Mouse (Mus musculus): ENCODE measurements around the gene Zmat3. TPM values are rescaled to one million over a fixed set of nuclear protein-coding genes. Genes with fewer than 3 reads are reported as not detected.
A peak's percentile ranks its signal among the peaks of the same experiment; 100 is the strongest.

The Zmat3 gene
- polyA plus RNA-seq, 1 experiment from 2014 or later, result 8.2 TPM

- H3K4me1 ChIP-seq (replicated peaks), result no peaks in the 10 kb centered on the region
- ATAC-seq (ENCODE audit: low FRiP score), result peak; percentile 16; the same call in 1 of the 2 replicates
- 69% methylated on average over 15 of the region's 15 CpGs for WGBS
Observed at GRCm38 (mm10) chr3:32317901-32318416, 47.9 kb downstream of the Zmat3 start.

GRCm38 (mm10) chr3:32317165-32317900 lies 48.5 kb downstream of the Zmat3 start:
- H3K4me3 ChIP-seq, result no peak overlapping the region
- H3K36me3 ChIP-seq, result no peaks in the 10 kb centered on the region
- H3K27me3 ChIP-seq, result 0 out of 2 replicates have a peak, but pooled peaks cover 3% of the 10 kb centered on the region
- 25% methylated on average over 12 of the region's 12 CpGs for WGBS
- H3K9ac ChIP-seq, result no peak overlapping the region
- H3K4me1 ChIP-seq (replicated peaks), result no peaks in the 10 kb centered on the region
- ATAC-seq (ENCODE audit: low FRiP score), result peak; percentile 84
- no peaks in the 10 kb centered on the region for H3K9me3 ChIP-seq
- H3K27ac ChIP-seq, result no peak overlapping the region
- H3K4me2 ChIP-seq, result peak overlapping the region; percentile 13; the same call in 1 of the 2 replicates

More at GRCm38 (mm10) chr3:32317901-32318416, 47.9 kb downstream of the Zmat3 start:
- H3K9me3 ChIP-seq, result no peaks in the 10 kb centered on the region
- H3K36me3 ChIP-seq, result no peaks in the 10 kb centered on the region
- no peak overlapping the region for H3K9ac ChIP-seq
- no peak overlapping the region for H3K27ac ChIP-seq
- 0 out of 2 replicates have a peak, but pooled peaks cover 3% of the 10 kb centered on the region for H3K27me3 ChIP-seq
- no peak overlapping the region for H3K4me3 ChIP-seq
- no peak overlapping the region for H3K4me2 ChIP-seq

- H3K27me3 ChIP-seq, result 0 out of 2 replicates have a peak, but pooled peaks cover 3% of the 10 kb centered on the region
- no peaks in the 10 kb centered on the region for H3K4me1 ChIP-seq (replicated peaks)
- WGBS, result 92% methylated on average over 4 of the region's 4 CpGs
- no peak overlapping the region for H3K9ac ChIP-seq
- no peaks in the 10 kb centered on the region for H3K36me3 ChIP-seq
- H3K27ac ChIP-seq, result no peak overlapping the region
- H3K9me3 ChIP-seq, result no peaks in the 10 kb centered on the region
- H3K4me3 ChIP-seq, result no peak overlapping the region
- H3K4me2 ChIP-seq, result no peak overlapping the region
- ATAC-seq (ENCODE audit: low FRiP score), result no peak
Observed at GRCm38 (mm10) chr3:32314746-32315145, 51.1 kb downstream of the Zmat3 start.

GRCm38 (mm10) chr3:32304171-32304570 lies 61.6 kb downstream of the Zmat3 start:
- H3K36me3 ChIP-seq, result no peaks in the 10 kb centered on the region
- H3K4me2 ChIP-seq, result no peak overlapping the region
- no peaks in the 10 kb centered on the region for H3K9me3 ChIP-seq
- no peak overlapping the region for H3K27ac ChIP-seq
- H3K4me1 ChIP-seq (replicated peaks), result no peaks in the 10 kb centered on the region
- no peak for ATAC-seq (ENCODE audit: low FRiP score)
- no peak overlapping the region for H3K9ac ChIP-seq
- H3K27me3 ChIP-seq, result no peaks in the 10 kb centered on the region
- no peak overlapping the region for H3K4me3 ChIP-seq
- WGBS, result 38% methylated on average over 1 of the region's 1 CpGs

- Histone ChIP-seq H3K9ac (no peak overlapping the region), H3K36me3 (no peaks in the 10 kb centered on the region), H3K4me3 (no peak overlapping the region), H3K27me3 (no peaks in the 10 kb centered on the region), H3K27ac (no peak overlapping the region), H3K4me2 (no peak overlapping the region), H3K4me1 (replicated peaks) (no peaks in the 10 kb centered on the region), H3K9me3 (no peaks in the 10 kb centered on the region)
- ATAC-seq (ENCODE audit: low FRiP score), result no peak
- WGBS, result 62% methylated on average over 4 of the region's 4 CpGs
Observed at GRCm38 (mm10) chr3:32292001-32292400, 73.8 kb downstream of the Zmat3 start.

Other genes starting within 250 kb of the Zmat3 start
- gene Pik3ca, start 31.7 kb upstream of the Zmat3 start, polyA plus RNA-seq (2015; fragmentation: Nextera tagmentation; extraction: Ambion mirVana), result 14.2 and 14.7 TPM in 2 replicates
- gene Kcnmb3, start 126.2 kb upstream of the Zmat3 start, polyA plus RNA-seq (2015; fragmentation: Nextera tagmentation; extraction: Ambion mirVana), result 0.26 TPM in 1 of 2 replicates, not detected in the other
- gene Zfp639, start 144.2 kb upstream of the Zmat3 start, polyA plus RNA-seq (2015; fragmentation: Nextera tagmentation; extraction: Ambion mirVana), result 37.4 and 37.6 TPM in 2 replicates
- 39.2 and 43.7 TPM in 2 replicates for gene Mfn1, start 163.5 kb upstream of the Zmat3 start, polyA plus RNA-seq (2015; fragmentation: Nextera tagmentation; extraction: Ambion mirVana)